Mouse (Mus musculus): Measurements from ENCODE around the gene Acsl3.

- no peak for TF ChIP-seq EP300 (IDR thresholded peaks at IDR 0.05; ENCODE audit: low read depth)
- TF ChIP-seq CTCF (IDR thresholded peaks at IDR 0.05; ENCODE audit: low read depth): no peak
Measured at GRCm38 (mm10) chr1:78737646-78738045, 80.0 kb downstream of the Acsl3 start.
